Comparison of ENCODE assay signal across 8 mouse cellular contexts in genomic region chr11:70846029-70846428, GRCm38 (mm10). TPM values are rescaled to one million over a fixed set of nuclear protein-coding genes. Genes with fewer than 3 reads are reported as not detected.
A peak's percentile ranks its signal among the peaks of the same experiment; 100 is the strongest.
DNase-seq lines count a peak whose midpoint lies in the region; ATAC-seq and TF ChIP-seq lines count a peak whose summit lies in the region.

No protein-coding gene starts in this region.

- no peaks in the 10 kb centered on the region for H3K9me3 ChIP-seq in liver, embryonic 12.5 days (replicated peaks)
- H3K9me3 ChIP-seq in stomach, postnatal 0 days (ENCODE audit: control insufficient read depth, low read length), result no peaks in the 10 kb centered on the region

- peak overlapping the region; percentile 97 for H3K9ac ChIP-seq in liver, embryonic 12.5 days
- no peak overlapping the region for H3K9ac ChIP-seq in stomach, postnatal 0 days (ENCODE audit: low read length)

- no peak for ATAC-seq in liver, embryonic 12.5 days
- no peak for ATAC-seq in stomach, postnatal 0 days (ENCODE audit: low FRiP score, low TSS enrichment)

- peaks cover 42% of the 10 kb centered on the region for H3K4me1 ChIP-seq in liver, embryonic 12.5 days
- no peaks in the 10 kb centered on the region for H3K4me1 ChIP-seq in stomach, postnatal 0 days (replicated peaks; ENCODE audit: control insufficient read depth, insufficient read depth)

- H3K27ac ChIP-seq in gastrocnemius, adult 2 months, result peak overlapping the region; percentile 93; the same call in 1 of the 2 replicates
- H3K27ac ChIP-seq in liver, embryonic 12.5 days, result peak overlapping the region; percentile 82; the same call in 1 of the 2 replicates
- no peak overlapping the region for H3K27ac ChIP-seq in stomach, postnatal 0 days (replicated peaks)

- peak overlapping the region; percentile 91 for H3K4me2 ChIP-seq in liver, embryonic 12.5 days
- peak overlapping the region; percentile 80 for H3K4me2 ChIP-seq in stomach, postnatal 0 days (replicated peaks; ENCODE audit: low read depth)

- H3K27me3 ChIP-seq in liver, embryonic 12.5 days (replicated peaks), result 0 out of 2 replicates have a peak, but pooled peaks cover under 1% of the 10 kb centered on the region
- no peaks in the 10 kb centered on the region for H3K27me3 ChIP-seq in stomach, postnatal 0 days (ENCODE audit: control insufficient read depth, insufficient read depth, low read length)

- intact Hi-C loops in gastrocnemius, adult 2 months (cut with DNase I), result no loop called here
- intact Hi-C loops in gastrocnemius, postnatal 14 days (cut with DNase I; ENCODE audit: low total_unique reads), result no loop called here

- no peak for DNase-seq in gastrocnemius, adult 2 months
- no peak for DNase-seq in gastrocnemius, postnatal 14 days
- DNase-seq in testis, postnatal 14 days (ENCODE audit: low spot score), result peak; percentile 30
- DNase-seq in testis, postnatal 10 days (ENCODE audit: low spot score), result no peak
- no peak for DNase-seq in stomach, postnatal 0 days (ENCODE audit: low spot score)
- DNase-seq in layer of hippocampus, adult 9-10 months (ENCODE audit: low spot score), result no peak
- DNase-seq in cerebellum, postnatal 25 days, result no peak

- no peaks in the 10 kb centered on the region for H3K36me3 ChIP-seq in liver, embryonic 12.5 days
- H3K36me3 ChIP-seq in stomach, postnatal 0 days (ENCODE audit: control insufficient read depth, insufficient read depth, low read length), result no peaks in the 10 kb centered on the region

- WGBS in liver, embryonic 12.5 days (ENCODE audit: insufficient replicate concordance), result 12% methylated on average over 2 of the region's 2 CpGs
- 35% methylated on average over 2 of the region's 2 CpGs for WGBS in stomach, postnatal 0 days

- TF ChIP-seq CTCF in gastrocnemius, adult 2 months (IDR thresholded peaks at IDR 0.05), result no peak
- TF ChIP-seq CTCF in stomach, postnatal 0 days (IDR thresholded peaks at IDR 0.05; ENCODE audit: low read depth), result no peak

- H3K4me3 ChIP-seq in gastrocnemius, adult 2 months, result peak overlapping the region; percentile 95
- H3K4me3 ChIP-seq in liver, embryonic 12.5 days, result peak overlapping the region; percentile 96
- no peak overlapping the region; the same call in 1 of the 2 replicates for H3K4me3 ChIP-seq in stomach, postnatal 0 days (ENCODE audit: low read depth, low read length)

- no peak for TF ChIP-seq EP300 in stomach, postnatal 0 days (optimal IDR thresholded peaks at IDR 0.05)

RNA-seq across cellular contexts. Expression of gene Rabep1, which starts 1.5 kb away (rescaled TPM):
- 10 to 100 TPM; 37.2 to 37.8 TPM for total RNA-seq in gastrocnemius, adult 2 months (2021)
- 10 to 100 TPM; 22.7 to 24.3 TPM for total RNA-seq in gastrocnemius, postnatal 14 days (2021)
- polyA plus RNA-seq in liver, embryonic 12.5 days (2016; fragmentation: Nextera tagmentation; extraction: Ambion mirVana), result 21.1 and 23.0 TPM in 2 replicates
- polyA plus RNA-seq in stomach, postnatal 0 days (2015; fragmentation: Nextera tagmentation; extraction: Ambion mirVana), result 15.1 and 17.5 TPM in 2 replicates

RNA-seq across cellular contexts. Expression of gene Scimp, which starts 33.6 kb away (rescaled TPM):
- total RNA-seq in gastrocnemius, adult 2 months (2021), result not detected
- total RNA-seq in gastrocnemius, postnatal 14 days (2021), result under 1 TPM in 1 of 2 experiments, not detected in 1; 0.22 TPM
- 0.26 and 0.41 TPM in 2 replicates for polyA plus RNA-seq in liver, embryonic 12.5 days (2016; fragmentation: Nextera tagmentation; extraction: Ambion mirVana)
- 0.57 and 0.63 TPM in 2 replicates for polyA plus RNA-seq in stomach, postnatal 0 days (2015; fragmentation: Nextera tagmentation; extraction: Ambion mirVana)
